Mouse (Mus musculus) adrenal gland, postnatal 36 days (tissue): ENCODE measurements around the gene Pacsin3. TPM values are rescaled to one million over a fixed set of nuclear protein-coding genes. Genes with fewer than 3 reads are reported as not detected.
"Not testable (repeated sequence)": the region's sequence is repeated elsewhere in the genome, so short reads cannot be mapped to it uniquely, and the experiment has no call there.

ENCODE experiments used
- DNase-seq, 2 experiments: peaks; one replicate each; pipeline ENCODE4 v3.0.0; 2021; ENCODE audit warnings: mixed read lengths in 1 of 2
- long read RNA-seq, 2 experiments: library from polyadenylated mRNA; stranded (forward); transcript quantifications; one replicate each; pipeline ENCODE4 v2.0.0; 2021; ENCODE audit warnings: borderline sequencing depth in 2 of 2
- total RNA-seq, 2 experiments: library from RNA; stranded (reverse); gene quantifications; 2 replicates each; pipeline ENCODE4 v1.2.3; 2021

The Pacsin3 gene
- 100 to 1,000 TPM in 1 of 2 experiments, 10 to 100 TPM in 1; 52.8 to 124 TPM for total RNA-seq
- long read RNA-seq, experiment 1, transcript Pacsin3-201 (11 exons, 1,862 nt), result major isoform, 52 of 159 reads
- long read RNA-seq, experiment 1, transcript Pacsin3-215 (11 exons, 1,859 nt), result minor isoform, 16 of 159 reads
- long read RNA-seq, experiment 1, partial matches to known transcripts, result 19 of 159 reads
- long read RNA-seq, experiment 1, other reads (novel, unspliced or antisense), result 70 of 159 reads
- long read RNA-seq, experiment 2, transcript Pacsin3-215 (11 exons, 1,859 nt), result minor isoform, 5 of 53 reads
- long read RNA-seq, experiment 2, transcript Pacsin3-201 (11 exons, 1,862 nt), result major isoform, 13 of 53 reads
- long read RNA-seq, experiment 2, partial matches to known transcripts, result 10 of 53 reads
- long read RNA-seq, experiment 2, other reads (novel, unspliced or antisense), result 25 of 53 reads

DNA sequence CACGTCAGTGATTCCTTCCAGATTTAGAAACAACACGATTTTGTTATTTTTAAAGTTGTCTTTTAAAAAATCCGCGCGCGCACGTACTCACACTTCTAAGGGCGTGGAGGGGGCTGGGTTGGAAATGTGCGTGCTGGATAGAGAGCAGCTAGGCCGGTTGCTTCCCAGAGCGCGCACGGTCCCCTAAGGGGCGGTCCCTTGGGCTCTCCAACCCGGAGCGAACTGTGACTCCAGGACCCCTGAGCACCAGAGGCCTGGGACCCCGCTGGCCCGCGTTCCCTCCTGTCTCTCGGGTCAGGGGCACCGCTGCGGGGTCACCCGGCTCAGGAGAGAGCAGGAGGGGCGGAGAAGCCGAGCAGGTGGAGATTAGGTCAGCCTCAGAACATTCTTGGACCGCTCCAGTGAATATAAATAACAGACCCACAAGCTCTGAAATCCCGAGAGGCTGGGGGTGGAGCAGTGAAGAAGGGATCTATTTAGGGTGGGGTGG, at the start of gene Pacsin3:
Gene Pacsin3 (plus strand): TSS at position 294 of the 490 bp plus-strand sequence.
- DNase-seq, result peak in 1 of 2 experiments; percentile 44

DNA sequence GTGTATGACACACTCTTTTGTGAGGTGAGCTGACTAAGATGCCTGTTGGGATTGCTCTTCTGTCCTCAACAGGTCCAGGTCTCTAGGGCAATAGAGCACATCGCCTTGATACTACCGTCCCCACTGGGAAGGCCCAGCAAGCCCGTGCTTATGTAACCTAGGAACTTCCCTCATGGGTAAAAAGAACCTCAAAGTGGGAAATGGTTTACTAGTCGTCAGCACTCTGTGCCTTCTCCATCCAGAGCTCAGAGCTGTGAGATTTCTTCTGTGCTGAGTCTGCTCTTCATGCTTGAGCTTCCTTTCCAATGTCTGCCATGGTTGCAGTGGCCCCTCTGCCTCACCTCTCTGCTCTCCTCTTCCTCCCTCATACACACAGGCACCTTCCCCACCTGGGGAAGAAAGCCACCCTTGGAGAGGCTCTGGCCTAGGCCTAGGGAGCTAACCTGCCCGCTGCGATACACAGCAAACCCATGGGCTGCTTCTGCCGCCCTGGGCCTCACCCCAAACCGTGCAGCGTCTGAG, 49.4 kb upstream of the Pacsin3 start:
- DNase-seq, result no peak

DNA sequence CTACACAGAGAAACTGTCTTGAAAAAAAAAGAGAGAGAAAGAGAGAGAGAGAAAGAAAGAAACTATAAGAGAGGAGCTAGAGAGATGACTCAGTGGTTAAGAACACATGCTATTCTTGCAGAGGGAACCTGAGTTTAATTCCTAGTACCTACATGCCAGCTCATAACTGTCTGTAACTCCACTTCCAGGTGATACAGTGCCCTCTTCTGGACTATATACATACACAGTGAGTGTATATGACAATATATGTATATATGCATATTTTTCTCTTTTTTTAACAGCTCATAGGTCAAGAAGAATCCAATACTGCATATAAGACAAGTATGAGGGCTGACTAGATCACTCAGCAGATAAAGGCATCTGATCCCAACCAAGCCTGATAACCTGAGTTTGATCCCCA, 42.4 kb upstream of the Pacsin3 start:
- no peak for DNase-seq

DNA sequence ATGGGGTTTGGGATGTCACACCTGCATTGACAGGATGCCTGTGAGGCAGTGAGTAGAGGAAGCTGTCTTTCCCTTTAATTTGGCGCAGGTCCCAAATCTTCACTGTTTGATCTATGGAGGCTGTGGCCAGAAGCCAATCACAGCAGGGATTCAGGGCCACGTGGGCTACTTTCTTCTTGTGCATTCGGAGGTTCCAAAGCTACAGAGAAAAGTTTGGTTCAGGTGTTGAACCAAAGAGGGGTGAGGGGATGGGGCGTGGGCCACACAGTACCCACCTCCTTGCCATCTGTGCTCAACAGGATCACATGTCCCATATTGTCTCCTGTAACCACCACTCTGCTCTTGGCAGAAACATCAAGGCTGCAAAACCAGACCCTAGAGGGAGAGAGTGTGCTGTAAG, 38.7 kb upstream of the Pacsin3 start:
- DNase-seq, result peak; percentile 20 to 37

DNA sequence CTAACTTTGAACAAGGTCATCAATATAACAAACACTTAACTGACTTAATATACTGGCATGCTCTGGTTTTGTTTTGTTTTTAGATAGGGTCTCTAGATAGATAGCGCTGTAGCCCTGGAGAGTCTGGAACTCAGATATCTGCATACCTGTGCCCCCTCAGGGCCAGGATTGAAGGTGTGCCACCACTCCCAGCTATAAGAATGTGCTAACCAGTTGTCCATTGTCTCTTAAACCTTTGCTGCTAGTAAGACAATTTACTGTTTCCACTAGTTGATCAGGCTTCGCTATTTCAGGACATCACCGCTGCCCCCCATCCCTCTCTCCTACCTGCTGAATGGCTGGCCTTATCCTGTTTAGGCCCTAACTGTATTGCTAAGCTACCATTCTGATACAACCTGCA, 35.3 kb upstream of the Pacsin3 start:
- DNase-seq, result no peak

DNA sequence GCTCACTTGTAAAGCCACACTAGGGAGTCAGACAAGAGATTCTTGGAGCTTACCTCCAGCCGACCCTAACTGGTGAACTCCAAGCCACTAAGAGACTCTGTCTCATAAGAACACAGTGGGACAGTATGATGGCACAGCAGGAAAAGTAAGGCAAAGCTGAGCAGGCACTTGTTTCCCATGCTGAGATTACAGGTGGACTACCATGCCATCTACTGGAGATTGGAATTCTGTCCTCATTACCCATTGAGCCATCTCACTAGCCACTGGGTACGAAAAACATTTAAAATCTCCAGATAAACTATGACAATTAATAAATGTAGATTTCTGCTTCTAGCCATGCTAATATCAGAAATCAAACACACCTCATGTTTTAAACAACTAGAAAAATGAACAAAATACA, 32.1 kb upstream of the Pacsin3 start:
- DNase-seq, result no peak

DNA sequence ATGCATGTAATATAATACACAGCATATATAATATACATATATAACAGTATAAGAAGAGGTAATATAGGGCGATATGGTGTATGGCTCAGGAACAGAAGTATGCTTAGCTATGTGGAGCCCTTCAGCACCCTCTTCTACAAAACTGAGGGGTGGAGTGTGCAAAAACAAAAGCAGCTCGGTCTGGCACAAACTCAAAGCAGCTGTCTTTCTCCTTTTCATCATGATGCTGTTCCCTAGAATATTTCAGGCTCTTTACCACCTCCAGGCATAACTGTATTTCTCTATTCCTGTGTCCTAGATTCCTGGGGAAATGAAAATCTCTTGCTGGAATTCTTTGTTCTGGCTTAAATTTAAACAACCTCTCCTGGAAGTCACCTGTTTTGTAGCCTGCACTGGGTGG, 26.0 kb upstream of the Pacsin3 start:
- no peak for DNase-seq

DNA sequence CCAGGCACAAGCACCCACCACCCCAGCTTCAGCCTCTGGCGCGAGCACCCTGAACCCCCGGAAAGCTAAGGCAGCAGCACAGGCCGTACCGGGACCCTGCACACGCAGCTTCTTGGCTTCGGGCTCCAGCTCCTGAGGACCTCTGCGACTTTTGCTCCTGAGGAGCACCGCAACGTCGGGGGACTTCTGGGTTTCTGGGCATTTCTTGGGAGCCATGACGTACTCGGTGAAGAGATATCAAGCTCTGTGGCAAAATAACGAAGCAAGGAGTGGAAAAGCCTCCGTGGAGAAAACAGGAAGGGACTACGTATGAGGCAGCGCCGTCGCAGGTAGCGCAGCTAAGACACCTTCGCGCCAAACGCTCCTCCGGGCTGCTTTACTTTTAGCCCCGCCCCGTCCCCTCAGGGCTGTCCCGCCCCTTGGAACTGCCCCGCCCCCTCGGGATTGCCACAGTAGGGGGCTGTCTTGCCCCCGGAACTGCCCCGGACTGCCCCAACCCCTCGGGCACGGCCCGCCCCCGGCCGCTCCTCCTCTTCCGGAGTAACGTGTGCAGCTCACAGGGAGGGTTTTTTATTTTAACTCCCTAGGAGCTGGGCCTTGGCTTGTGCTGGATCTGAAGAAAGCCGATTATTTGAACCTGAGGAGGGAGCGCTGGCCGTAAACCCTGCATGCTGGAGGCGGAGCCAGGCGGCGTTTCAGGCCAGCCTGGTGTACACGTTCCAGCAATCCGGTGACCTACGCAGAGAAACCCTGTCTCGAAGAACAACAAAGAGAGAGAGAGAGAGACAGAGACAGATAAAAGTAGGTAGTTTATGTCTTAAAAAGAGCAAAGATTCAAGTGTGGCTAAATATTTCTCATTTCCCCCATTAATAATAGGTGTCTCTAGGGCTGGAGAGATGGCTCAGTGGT, 18.9 kb upstream of the Pacsin3 start, which contains the start of gene Ddb2:
Gene Ddb2 (minus strand): TSS at position 382 of the 910 bp plus-strand sequence.
- peak; percentile 95 to 98 for DNase-seq

DNA sequence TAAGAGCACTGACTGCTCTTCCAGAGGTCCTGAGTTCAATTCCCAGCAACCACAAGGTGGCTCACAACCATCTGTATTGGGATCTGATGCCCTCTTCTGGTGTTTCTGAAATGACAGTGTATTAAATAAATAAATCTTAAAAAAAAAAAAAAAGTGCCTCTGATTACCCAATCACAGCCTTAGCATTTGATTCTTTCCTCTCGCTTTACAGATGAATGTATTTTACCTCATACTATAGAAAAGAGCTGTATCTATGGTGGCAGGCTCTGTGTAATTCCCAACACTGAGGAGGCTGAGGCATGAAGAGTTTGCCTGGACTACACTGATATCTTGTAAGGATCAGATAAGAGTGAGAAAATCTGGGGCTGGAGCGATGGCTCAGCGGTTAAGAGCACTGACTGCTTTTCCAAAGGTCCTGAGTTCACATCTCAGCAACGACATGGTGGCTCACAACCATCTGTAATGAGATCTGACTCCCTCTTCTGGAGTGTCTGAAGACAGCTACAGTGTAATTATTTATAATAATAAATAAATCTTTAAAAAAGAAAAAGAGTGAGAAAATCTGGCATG, 18.2 kb upstream of the Pacsin3 start:
- DNase-seq, result not testable (repeated sequence)

DNA sequence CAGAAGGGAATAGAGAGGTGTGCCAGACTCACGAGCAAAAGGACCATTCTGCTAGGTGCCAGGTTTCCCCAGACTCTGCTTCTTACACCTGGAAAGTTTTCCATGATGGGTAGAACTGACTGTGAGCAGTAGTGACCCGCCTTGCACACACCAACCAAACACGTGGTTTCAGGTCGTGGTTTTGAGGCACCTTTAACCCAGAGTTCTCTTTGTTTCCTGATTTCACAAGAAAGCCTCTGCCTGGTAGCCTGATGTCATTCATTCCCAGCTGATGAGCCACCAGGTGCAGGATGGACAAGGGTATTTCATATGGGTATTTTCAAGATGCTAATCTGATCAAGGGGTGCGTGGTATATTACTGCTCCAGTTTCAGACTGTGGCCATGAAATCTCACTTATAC, 13.2 kb upstream of the Pacsin3 start:
- DNase-seq, result no peak

DNA sequence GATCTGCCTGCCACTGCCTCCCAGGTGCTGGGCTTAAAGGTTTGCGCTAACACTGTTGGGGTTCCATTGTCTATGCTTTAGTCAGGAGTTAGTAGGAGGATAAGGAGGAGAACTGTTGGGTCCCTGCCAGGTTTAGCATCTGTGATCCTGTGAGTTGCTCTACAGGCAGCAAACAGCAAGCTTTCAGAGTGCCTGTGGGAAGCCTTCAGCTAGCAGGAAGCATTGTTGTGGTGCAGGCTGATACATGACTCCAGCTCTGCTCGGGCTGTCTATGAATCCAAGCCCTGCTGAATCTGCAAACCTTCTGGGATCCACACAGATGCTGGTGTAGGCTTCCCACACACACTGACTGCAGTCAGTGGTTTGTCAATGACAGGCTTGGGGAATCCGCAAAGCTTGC, 12.3 kb upstream of the Pacsin3 start:
- DNase-seq, result no peak

DNA sequence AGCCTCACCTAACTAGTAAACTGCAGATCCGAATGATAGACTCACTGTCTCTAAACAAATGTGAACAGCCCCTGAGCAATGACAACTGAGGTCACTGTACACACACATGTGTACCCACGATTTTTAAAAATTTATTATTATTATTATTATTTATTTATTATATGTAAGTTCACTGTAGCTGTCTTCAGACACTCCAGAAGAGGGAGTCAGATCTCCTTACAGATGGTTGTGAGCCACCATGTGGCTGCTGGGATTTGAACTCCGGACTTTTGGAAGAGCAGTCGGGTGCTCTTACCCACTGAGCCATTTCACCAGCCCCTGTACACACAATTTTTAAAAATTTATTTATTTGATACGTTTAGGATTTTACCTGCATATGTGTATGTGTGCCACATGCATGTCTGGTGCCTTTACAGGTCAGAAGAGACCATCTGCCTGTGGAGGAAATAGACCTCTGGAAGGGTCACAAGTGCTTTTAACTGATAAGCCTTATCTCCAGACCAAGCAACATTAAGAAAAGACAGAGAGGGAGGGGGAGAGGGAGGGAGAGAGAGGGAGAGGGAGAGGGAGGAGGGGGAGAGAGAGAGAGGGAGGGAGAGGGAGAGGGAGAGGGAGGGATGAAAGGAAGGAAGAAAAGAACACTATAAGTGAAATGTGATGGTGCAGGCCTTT, 11.1 kb upstream of the Pacsin3 start:
- DNase-seq, result no peak

DNA sequence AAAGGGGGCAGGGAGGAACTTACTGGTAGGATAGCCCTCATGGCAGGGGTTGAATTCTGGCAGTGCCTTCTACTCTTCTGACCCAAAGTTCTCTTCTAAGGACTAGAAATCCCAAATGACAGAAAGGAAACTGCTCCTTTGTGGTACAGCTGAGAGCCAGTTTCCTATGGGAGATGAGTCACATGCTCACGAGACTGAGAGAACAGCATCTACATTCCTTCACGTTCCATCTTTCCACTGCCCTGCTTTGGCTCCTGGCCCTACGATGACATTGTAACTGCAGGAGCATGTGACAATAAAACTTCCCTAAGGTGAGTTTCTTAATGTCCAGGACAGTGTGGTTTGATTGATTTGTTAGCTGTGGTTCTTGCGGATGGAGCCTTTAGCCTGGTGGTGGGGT, 7.4 kb upstream of the Pacsin3 start:
- DNase-seq, result no peak

DNA sequence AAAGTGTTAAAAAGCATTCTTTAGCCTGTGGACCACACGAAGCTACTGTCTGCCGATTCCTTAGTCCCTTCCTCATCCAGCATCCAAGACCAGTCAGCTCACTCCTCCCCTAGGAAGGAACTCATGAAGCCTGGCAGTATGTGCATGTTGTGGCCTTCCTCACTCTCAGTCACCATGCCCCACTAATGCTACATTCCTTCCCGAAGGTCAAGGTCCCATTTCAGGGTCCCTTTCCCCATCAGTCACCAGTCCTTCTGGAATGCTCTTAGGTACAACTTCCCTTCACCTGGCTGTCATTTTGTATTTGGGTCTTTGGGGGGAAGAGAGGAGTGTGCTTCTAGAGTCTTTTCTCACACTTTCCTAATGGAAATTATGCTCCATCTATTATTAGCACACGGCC, 3.8 kb upstream of the Pacsin3 start:
- peak in 1 of 2 experiments; percentile 35 for DNase-seq

DNA sequence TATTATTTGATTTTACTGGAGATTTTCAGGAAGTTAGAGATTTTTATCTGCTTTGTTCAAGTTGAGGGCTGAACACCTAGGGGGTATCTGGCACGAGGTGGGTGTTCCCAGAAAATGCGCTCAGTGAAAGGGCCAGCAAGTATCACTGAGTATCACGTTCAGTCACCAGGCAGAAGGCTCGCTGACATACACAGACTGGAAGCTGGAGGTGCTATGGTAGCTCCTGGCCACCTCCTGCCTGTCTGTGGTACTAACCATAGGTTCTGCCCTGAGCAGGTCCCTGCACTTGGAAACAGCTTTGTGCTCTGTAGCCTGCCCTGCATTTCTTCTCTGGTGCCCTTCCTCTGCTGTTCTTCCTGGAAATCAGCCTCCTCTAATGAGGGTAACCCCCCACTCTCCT, 3.2 kb upstream of the Pacsin3 start:
- DNase-seq, result no peak

DNA sequence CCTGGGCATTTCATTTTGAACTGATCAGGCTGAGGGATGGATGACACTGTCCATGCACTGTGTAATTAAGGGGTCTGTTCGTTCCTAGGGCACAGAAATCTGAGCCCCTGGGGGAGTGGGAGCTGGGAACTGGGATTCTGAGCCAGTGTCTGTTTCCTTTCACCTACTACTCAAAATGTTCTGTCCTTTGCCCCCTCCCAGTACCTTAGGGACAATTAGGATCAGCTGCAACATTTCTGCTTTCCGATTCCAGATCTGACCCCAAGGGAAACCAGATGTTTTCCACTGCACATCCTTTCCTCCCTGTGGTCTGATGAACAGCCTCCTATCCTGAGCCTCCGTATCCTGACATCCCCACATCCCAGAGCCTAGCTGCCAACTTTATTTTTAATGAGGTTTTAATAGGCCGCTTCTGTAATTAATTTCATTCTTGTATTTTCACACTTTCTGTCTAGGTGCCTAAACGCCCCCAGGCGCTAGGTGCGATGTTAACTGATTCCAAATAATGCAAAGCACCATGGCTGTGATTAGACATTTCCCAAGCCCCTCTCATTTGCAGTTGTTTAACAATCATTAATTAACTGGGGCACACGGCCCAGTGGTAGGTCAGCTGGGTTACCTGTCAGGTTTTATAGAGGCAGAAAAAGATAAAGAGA, 901 bp upstream of the Pacsin3 start:
- DNase-seq, result no peak

DNA sequence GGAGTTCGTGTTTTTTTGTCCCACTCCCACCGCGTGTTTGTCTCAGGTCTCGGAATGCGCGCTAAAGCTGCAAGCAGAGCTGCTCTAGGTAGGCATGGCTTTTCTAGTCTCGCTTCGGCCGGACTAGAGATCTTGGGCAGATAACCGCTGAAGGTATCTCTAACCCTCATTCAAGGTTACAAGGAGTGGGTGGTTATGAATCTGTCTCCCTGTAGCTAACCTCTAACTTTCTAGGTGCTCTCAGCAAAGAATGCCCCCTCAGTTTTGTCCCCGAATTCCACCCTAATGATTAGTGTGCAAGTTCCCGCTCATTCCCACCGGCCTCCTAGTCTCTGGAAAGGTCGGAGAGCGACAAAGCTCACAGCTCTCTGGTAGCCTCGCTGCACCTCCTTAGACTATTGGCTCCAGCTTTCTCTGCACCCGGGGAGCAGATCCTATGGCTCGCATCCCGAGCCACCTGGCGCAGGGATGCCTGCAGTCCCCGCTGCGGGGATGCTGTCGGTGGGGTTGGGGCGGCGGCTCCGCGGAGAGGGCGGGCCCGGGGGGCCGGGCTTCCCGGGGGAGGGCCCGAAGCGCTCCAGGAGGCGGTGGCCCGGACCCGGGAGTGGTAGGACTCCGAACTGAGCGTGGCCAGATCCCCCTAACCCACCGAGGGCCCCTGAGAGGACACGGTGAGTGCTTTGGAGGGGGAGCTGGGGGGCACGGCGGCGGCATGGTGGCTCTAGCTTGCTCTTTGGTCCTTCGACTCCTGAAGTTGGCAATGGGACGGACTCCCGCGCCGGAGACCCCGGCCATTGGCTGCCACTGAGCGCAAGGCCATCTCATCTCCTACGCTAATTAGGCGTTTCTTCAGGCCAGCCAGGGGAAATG, 737 bp downstream of the Pacsin3 start:
- DNase-seq, result peak; percentile 85 to 88

DNA sequence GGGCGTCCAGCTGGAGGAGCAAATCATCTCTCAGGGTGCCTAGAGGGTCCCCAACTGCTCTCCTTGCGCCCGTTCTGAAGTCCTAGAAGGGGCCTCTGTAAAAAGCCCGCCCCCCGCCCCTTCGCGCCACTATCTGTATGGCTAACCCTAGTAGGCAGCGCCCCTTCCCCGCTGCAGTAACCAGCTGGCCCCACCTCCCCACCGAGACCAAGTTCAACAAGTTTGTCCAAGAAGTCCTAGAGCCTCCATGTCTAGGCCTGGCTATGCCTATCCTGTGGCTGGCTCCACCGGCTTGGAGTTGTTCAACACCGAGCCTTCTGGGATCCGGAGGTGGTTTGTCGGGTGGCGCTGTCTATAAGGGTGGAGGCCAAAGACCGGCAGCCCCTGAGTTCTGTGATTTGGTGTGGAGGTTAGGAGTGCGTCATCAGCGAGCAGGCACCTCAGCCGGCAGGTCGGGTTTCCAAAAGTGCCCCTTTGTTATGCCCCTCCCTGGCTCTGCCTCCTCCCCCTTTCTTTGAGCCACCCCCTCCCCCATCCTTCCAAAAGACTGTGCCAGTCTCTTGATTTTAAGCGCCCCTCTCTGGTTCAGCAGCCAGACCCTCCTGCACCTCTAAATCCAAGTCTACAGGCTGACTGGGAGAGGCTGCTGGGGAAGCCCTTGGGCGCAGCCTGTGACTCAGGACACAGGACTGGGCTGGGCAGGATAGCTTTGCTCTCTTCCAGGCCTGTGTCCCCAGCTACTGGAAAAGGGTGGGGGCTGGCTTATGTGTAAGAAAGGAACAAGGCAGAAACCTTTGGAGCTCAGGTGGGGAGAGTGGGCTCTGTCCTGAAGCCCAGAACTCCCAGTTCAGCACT, 1.6 kb downstream of the Pacsin3 start:
- DNase-seq, result peak; percentile 59 to 67

DNA sequence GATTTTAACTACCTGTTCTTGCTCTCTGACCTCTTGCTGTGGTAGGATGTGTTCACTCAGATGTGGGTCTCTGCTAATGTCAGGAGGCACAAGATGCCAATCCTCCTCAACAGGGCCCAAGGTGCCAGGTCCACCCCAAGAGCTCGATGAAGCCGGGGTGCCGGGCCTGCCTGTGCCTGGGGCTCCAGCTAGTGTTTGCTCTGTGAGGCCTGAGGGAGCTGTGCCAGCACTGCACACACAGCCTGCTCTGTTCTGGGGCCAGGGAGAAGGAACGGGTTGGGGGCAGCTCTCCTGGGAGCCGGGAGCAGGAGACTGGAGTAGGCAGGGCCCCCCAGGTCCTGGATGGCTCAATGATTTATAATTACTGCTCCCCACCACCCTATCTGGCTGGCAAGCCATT, 2.3 kb downstream of the Pacsin3 start:
- peak; percentile 49 to 55 for DNase-seq
